Mouse (Mus musculus) C2C12 (cell line): ENCODE measurements at regions not wholly inside any gene's neighbourhood (a gene's known extent, or its start where the extent isn't known, plus 50 kb on each side); places are given as distances from the start of the nearest gene placed in this dataset.

ENCODE experiments used
- H3K27me3 ChIP-seq: one replicate; pipeline ENCODE4 v1.6.1; 2011; ENCODE audit not compliant: control insufficient read depth, insufficient read depth, insufficient read length
- H3K36me3 ChIP-seq: one replicate; pipeline ENCODE4 v1.6.1; 2011; ENCODE audit not compliant: control insufficient read depth, insufficient read depth
- H3K4me3 ChIP-seq: one replicate; pipeline ENCODE4 v1.5.1; 2011; ENCODE audit warnings: mild to moderate bottlenecking, control low read depth; ENCODE audit not compliant: poor library complexity, insufficient read depth, severe bottlenecking
- H3K79me2 ChIP-seq: one replicate; pipeline ENCODE4 v1.6.1; 2011; ENCODE audit not compliant: control insufficient read depth, insufficient read depth
- H3K79me3 ChIP-seq: one replicate; pipeline ENCODE4 v1.6.1; 2011; ENCODE audit warnings: low read depth, control low read depth
- H3ac ChIP-seq: one replicate; pipeline ENCODE3; 2011; ENCODE audit warnings: low read depth; ENCODE audit not compliant: control insufficient read depth, insufficient read length
- CEBPB ChIP-seq: IDR thresholded peaks from one replicate; pipeline ENCODE4 v1.6.1; 2011; ENCODE audit warnings: low read depth, mild to moderate bottlenecking, control low read depth, moderate library complexity
- CTCF ChIP-seq: IDR thresholded peaks from one replicate; pipeline ENCODE4 v1.5.1; 2011; ENCODE audit not compliant: control insufficient read depth, insufficient read depth, insufficient read length
- FOSL1 ChIP-seq: IDR thresholded peaks from one replicate; pipeline ENCODE4 v1.8.0; 2011; ENCODE audit warnings: mild to moderate bottlenecking, low read length; ENCODE audit not compliant: poor library complexity, insufficient read depth, severe bottlenecking
- MAX ChIP-seq: IDR thresholded peaks from one replicate; pipeline ENCODE4 v1.6.1; 2011; ENCODE audit warnings: mild to moderate bottlenecking, control low read depth
- MYOD1 ChIP-seq: IDR thresholded peaks from one replicate; pipeline ENCODE4 v1.6.1; 2011; ENCODE audit warnings: low read depth; ENCODE audit not compliant: control insufficient read depth, insufficient read length
- MYOG ChIP-seq: IDR thresholded peaks from one replicate; pipeline ENCODE4 v1.6.1; 2011; ENCODE audit not compliant: control insufficient read depth, insufficient read length; ENCODE audit errors: extremely low read depth
- USF1 ChIP-seq: IDR thresholded peaks from one replicate; pipeline ENCODE4 v1.6.1; 2011; ENCODE audit warnings: low read depth, mild to moderate bottlenecking, control low read depth, moderate library complexity

DNA sequence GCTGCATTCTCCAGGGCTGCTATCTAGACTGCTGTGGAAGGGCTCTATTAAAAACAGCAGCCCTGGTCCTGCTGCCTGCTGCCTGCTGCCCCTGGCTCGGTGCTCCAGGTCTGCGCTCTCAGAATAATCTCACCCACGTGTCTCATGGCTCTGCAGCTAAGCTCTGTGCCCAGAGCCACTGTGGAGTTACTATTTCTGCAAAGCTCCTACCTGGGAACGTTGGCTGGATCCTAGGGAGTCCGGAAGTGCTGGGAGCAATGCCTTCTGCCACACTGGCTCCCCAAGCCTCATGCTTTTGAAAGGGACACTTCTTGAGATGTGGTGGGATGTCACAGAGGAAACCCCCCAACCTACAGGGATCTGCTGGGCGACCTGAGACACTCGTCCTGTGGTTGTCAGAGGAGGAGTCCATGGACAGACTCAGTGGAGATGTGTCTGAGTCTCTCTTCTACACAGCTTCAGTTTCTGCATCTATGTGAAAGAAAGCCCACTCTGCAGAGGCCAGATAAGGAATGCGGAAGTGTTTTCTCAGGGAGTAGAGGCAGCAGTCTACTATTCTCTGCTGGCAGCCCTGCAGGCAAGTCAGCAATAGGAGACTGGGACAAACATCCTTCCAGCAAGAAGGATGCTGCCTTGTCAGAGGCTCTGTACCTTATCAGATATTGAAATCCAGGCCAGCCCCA lies 63.0 kb upstream of the Kazn start:
- no peaks in the 10 kb centered on the region for H3K79me3 ChIP-seq
- no peaks in the 10 kb centered on the region for H3K79me2 ChIP-seq
- H3K27me3 ChIP-seq, result no peaks in the 10 kb centered on the region
- no peak for TF ChIP-seq USF1
- TF ChIP-seq MAX, result no peak
- no peak for TF ChIP-seq MYOD1
- no peak overlapping the region for H3ac ChIP-seq
- H3K4me3 ChIP-seq, result no peak overlapping the region
- H3K36me3 ChIP-seq, result no peaks in the 10 kb centered on the region

DNA sequence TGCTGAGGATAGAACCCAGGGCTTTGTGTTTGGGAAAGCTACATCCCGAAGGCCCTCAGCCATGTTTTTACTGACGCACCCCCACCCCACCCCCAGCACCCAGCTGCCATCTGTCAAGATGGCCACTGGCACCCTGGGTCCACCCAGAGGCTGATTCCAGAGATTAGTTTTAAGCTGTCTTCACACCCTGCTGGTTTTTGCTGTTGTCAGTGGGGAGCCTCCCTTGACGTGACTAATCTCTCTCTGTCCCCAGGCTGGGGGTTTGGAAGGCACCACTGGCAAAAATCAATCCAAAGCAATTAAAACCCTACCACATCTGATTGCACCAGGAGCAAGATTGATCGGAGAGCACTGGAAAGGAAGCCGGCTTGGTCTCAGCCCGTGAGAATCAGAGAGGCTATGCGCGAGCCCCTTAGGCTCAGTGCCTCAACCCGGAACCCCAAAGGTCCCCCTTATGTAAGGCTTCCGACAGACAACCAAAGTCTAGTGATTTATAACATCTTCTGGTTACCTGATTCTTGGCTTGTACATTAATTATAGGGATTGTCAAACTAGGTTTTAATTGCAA lies 59.7 kb upstream of the Kazn start:
- Histone ChIP-seq H3K79me2 (no peaks in the 10 kb centered on the region), H3K79me3 (no peaks in the 10 kb centered on the region), H3ac (no peak overlapping the region), H3K4me3 (no peak overlapping the region), H3K36me3 (no peaks in the 10 kb centered on the region), H3K27me3 (no peaks in the 10 kb centered on the region)
- TF ChIP-seq USF1 (no peak), MYOD1 (no peak), CEBPB (no peak), CTCF (no peak), FOSL1 (no peak), MYOG (no peak), MAX (no peak)

DNA sequence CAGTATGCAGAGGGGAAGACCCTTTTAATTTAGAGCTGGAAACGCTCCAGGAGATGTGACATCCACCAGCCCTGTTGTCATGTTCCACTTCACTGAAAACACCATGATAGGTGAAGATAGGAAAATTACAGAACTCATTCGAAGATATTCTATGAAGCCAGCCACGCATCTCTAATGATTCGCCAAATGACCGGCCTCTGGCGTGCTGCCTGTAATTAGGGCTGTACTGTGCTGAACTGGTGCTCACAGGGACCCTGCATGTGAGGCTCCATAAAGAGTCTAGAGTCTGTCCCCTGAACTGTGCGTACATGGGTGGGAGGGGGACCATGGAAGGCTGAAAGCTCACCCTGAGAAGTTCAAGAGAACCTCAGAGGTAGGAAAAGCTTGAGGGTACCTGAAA lies 53.6 kb upstream of the Kazn start:
- Histone ChIP-seq H3K27me3 (no peaks in the 10 kb centered on the region), H3K79me3 (no peaks in the 10 kb centered on the region), H3K4me3 (no peak overlapping the region), H3K36me3 (no peaks in the 10 kb centered on the region), H3K79me2 (no peaks in the 10 kb centered on the region), H3ac (no peak overlapping the region)
- TF ChIP-seq MYOG (no peak), USF1 (no peak), FOSL1 (no peak), MAX (no peak), CEBPB (no peak), CTCF (no peak), MYOD1 (no peak)

DNA sequence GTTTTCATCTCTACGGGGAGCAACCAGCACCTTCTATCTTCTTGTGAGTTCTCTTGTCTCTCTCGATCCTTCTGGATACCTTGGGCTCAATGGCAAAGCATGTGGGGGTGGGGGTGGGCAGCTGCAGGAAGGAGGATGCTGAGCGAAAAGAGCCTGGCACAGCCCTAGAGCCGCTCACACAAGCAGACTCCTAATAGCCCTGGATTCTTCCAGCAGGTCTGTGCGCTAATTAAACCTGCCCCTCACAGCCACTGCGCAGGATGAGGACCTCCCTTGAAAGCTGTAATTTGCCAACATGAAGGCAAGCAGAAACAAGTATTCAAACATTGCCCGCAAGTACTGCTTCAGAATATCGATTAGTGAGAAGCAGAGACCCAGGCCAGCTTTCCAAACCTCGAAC lies 53.1 kb upstream of the Kazn start:
- Histone ChIP-seq H3K79me3 (no peaks in the 10 kb centered on the region), H3K27me3 (no peaks in the 10 kb centered on the region), H3K79me2 (no peaks in the 10 kb centered on the region), H3K4me3 (no peak overlapping the region), H3K36me3 (no peaks in the 10 kb centered on the region), H3ac (no peak overlapping the region)
- TF ChIP-seq CTCF, result no peak
- no peak for TF ChIP-seq CEBPB
- no peak for TF ChIP-seq MYOD1
- TF ChIP-seq FOSL1, result no peak
- no peak for TF ChIP-seq USF1
- no peak for TF ChIP-seq MAX
- TF ChIP-seq MYOG, result no peak

DNA sequence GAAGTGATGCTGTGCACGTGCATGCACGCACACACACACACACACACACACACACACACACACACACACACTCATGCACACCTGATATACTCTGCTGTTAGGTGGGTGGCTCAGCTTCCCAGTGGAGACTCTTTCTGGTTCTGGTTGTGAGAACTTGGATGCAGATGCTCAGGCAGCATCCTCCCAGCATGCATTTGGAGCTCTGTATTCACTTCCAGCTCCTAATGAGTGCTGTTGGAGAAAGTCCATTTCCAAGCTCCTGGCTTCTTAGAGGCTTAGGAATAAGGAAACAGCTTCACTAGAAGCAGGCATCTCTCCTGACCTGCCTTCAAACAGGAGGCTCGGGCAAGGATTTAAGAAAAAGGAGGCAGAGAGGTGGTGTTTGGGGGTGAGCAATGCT lies 52.2 kb upstream of the Kazn start:
- Histone ChIP-seq H3K79me3 (no peaks in the 10 kb centered on the region), H3K4me3 (no peak overlapping the region), H3K79me2 (no peaks in the 10 kb centered on the region), H3K27me3 (no peaks in the 10 kb centered on the region), H3ac (no peak overlapping the region), H3K36me3 (no peaks in the 10 kb centered on the region)
- no peak for TF ChIP-seq MYOG
- no peak for TF ChIP-seq FOSL1
- no peak for TF ChIP-seq USF1
- no peak for TF ChIP-seq CTCF
- no peak for TF ChIP-seq CEBPB
- no peak for TF ChIP-seq MAX
- TF ChIP-seq MYOD1, result no peak
